Mouse (Mus musculus) heart, adult 18-20 months (tissue): Measurements from ENCODE around the gene Mtnr1b. TPM values are rescaled to one million over a fixed set of nuclear protein-coding genes. Genes with fewer than 3 reads are reported as not detected.

Experiments
- DNase-seq, 2 experiments: peaks; one replicate each; pipeline ENCODE4 v3.0.0; 2021 to 2022; ENCODE audit warnings: mixed read lengths in 1 of 2
- total RNA-seq, 2 experiments: library from RNA; stranded (reverse); gene quantifications; 2 replicates each; pipeline ENCODE4 v1.2.3; 2021

Gene Mtnr1b
- total RNA-seq, 2 experiments from 2014 or later = not detected

- DNase-seq = no peak
Measured at GRCm38 (mm10) chr9:15802413-15803027, 71.8 kb downstream of the Mtnr1b start.

GRCm38 (mm10) chr9:15800402-15800801, 74.0 kb downstream of the Mtnr1b start:
- DNase-seq = no peak

- DNase-seq = no peak
Measured at GRCm38 (mm10) chr9:15794408-15794807, 79.9 kb downstream of the Mtnr1b start.

- DNase-seq = no peak
Measured at GRCm38 (mm10) chr9:15792076-15792475, 82.3 kb downstream of the Mtnr1b start.

GRCm38 (mm10) chr9:15786610-15787009, 87.7 kb downstream of the Mtnr1b start:
- no peak for DNase-seq

GRCm38 (mm10) chr9:15786192-15786591, 88.2 kb downstream of the Mtnr1b start:
- DNase-seq = no peak

- DNase-seq = no peak
Measured at GRCm38 (mm10) chr9:15781936-15782335, 92.4 kb downstream of the Mtnr1b start.

GRCm38 (mm10) chr9:15774911-15775310, 99.4 kb downstream of the Mtnr1b start:
- no peak for DNase-seq

Other genes with a start within 250 kb of the Mtnr1b start
- gene Deup1, start 246.6 kb downstream of the Mtnr1b start, total RNA-seq = under 1 TPM in 1 of 2 experiments, not detected in 1; 0.08 TPM
- gene Slc36a4, start 164.8 kb downstream of the Mtnr1b start, total RNA-seq = 1 to 10 TPM; 5.9 to 7.7 TPM